Mouse (Mus musculus): Measurements from ENCODE around the gene Gng11. TPM values are rescaled to one million over a fixed set of nuclear protein-coding genes. Genes with fewer than 3 reads are reported as not detected.

Gene Gng11
- polyA plus RNA-seq, 1 experiment from 2014 or later: 27.0 TPM

DNA sequence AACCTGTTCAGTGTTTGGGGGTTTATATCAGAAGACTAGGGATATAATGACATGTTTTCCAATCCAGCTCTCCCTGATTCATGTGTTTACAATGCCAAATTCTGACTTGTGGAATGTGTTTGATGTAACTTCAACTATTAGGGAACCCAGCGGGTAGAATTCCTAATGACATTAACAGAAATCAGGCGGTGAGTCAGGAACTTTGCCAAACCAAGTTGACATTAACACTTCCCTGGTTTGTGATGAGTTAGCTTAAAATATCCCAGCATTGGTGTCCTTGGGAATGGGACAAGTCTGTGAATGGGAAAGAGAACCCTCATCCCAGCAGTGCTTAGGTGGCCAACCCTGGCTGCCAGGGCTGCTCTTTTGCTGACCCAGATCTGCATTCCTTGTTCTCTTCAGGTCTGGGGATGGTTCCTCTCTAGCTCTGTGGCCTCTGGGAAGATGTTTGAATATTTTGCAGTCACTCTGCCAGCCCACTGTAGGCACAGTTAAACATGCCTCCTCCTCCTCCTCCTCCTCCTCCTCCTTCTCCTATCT lies 4.9 kb downstream of the Gng11 start:
- Histone ChIP-seq H3K4me3 (no peak overlapping the region), H3K9ac (no peak overlapping the region), H3K9me3 (replicated peaks) (no peaks in the 10 kb centered on the region), H3K4me2 (no peak overlapping the region), H3K27ac (no peak overlapping the region), H3K4me1 (peaks cover 7% of the 10 kb centered on the region), H3K36me3 (ENCODE audit: poor library complexity, severe bottlenecking) (no peaks in the 10 kb centered on the region), H3K27me3 (no peaks in the 10 kb centered on the region)
- ATAC-seq: no peak
- 74% methylated on average over 2 of the region's 2 CpGs for WGBS

DNA sequence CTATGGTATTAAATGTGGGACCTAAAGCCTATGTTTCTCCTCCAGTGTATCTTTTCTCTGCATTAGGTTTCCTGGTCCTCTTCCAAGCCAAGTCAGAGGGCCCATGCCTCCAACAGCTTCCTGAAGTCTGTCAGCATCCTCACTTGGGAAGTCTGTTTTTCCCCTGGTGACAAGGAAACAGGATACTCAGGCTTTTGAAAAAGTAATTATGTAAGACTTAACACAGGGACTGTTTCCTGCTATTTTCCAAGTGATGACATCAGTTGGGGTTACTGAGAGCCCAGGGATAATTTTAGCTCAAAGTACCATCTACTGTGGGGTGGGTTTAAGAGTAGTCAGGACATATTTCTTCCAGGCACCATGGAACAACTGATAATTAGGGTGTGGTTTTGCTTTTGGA lies 5.8 kb downstream of the Gng11 start:
- H3K4me1 ChIP-seq: no peaks in the 10 kb centered on the region
- no peak overlapping the region for H3K4me3 ChIP-seq
- H3K27me3 ChIP-seq: no peaks in the 10 kb centered on the region
- H3K9me3 ChIP-seq (replicated peaks): no peaks in the 10 kb centered on the region
- H3K4me2 ChIP-seq: no peak overlapping the region
- H3K36me3 ChIP-seq (ENCODE audit: poor library complexity, severe bottlenecking): no peaks in the 10 kb centered on the region
- no peak overlapping the region for H3K27ac ChIP-seq
- H3K9ac ChIP-seq: no peak overlapping the region
- no peak for ATAC-seq

DNA sequence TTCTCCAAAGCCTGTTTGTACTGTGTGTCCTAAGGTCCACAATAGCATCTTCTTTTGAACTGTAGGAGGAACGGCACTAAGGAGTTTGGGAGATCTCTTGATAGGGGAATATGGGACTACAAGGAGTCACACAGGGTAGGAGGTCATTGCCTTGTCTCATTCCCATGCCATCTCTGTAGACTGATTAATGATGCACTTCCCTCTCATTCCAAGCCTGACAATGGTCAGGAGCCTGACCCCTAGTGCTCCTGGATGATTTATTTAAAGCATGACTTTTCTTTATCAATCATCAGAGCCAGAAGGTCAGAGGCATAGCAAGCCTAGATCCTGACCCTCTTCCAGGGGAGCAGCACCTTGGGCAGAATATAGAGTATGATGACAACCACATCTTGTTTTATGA lies 18.9 kb downstream of the Gng11 start:
- 90% methylated on average over 1 of the region's 1 CpGs for WGBS
- H3K36me3 ChIP-seq (ENCODE audit: poor library complexity, severe bottlenecking): no peaks in the 10 kb centered on the region
- H3K9me3 ChIP-seq (replicated peaks): no peaks in the 10 kb centered on the region
- no peak overlapping the region for H3K9ac ChIP-seq
- no peaks in the 10 kb centered on the region for H3K27me3 ChIP-seq
- H3K4me2 ChIP-seq: no peak overlapping the region
- no peak overlapping the region for H3K27ac ChIP-seq
- ATAC-seq: no peak
- H3K4me3 ChIP-seq: no peak overlapping the region
- H3K4me1 ChIP-seq: no peaks in the 10 kb centered on the region

DNA sequence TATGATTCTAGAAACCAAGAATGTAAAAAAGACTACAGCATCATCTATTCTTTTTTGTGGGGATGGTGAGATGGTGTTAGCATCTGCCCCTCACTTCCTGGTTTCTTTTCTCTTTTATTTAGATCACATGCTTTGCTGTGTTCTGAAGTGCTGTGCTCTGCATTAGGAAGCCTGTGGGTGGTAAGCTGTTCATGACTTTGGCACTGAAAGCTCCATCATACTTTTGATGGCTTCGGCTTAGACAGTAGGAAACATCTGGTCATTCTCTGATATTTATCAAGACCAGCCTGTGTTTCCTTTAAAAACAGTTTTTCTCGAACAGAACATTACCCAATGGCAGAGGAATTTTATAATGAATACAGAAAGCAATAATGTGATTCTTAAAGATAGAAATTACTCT lies 22.7 kb downstream of the Gng11 start:
- WGBS: 68% methylated on average over 2 of the region's 2 CpGs
- Histone ChIP-seq H3K9me3 (replicated peaks) (no peaks in the 10 kb centered on the region), H3K4me1 (no peaks in the 10 kb centered on the region), H3K4me2 (no peak overlapping the region), H3K9ac (no peak overlapping the region), H3K4me3 (no peak overlapping the region), H3K27me3 (no peaks in the 10 kb centered on the region), H3K27ac (no peak overlapping the region), H3K36me3 (ENCODE audit: poor library complexity, severe bottlenecking) (no peaks in the 10 kb centered on the region)
- no peak for ATAC-seq

DNA sequence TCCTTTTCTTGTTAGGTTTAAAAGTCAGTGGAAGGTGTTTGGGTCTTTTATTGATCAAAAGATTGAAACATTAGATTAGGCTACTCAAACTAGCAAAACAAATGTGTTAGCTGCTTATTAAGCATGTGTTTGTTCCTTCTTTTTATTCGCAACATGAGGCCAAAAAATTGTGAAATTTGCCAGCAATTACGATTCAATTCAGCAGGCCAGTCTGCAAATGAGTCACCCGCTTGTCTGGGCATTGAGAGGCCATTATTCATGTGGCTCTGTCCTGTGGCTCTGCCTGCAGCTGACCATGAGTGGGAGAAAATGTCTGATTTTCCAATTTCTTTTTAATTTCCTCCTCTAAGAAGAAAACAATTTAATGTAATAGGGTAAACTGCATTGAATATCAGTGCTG lies 27.3 kb downstream of the Gng11 start:
- Histone ChIP-seq H3K27ac (no peak overlapping the region), H3K4me3 (no peak overlapping the region), H3K9ac (no peak overlapping the region), H3K27me3 (no peaks in the 10 kb centered on the region), H3K4me2 (no peak overlapping the region), H3K9me3 (replicated peaks) (no peaks in the 10 kb centered on the region), H3K36me3 (ENCODE audit: poor library complexity, severe bottlenecking) (no peaks in the 10 kb centered on the region), H3K4me1 (no peaks in the 10 kb centered on the region)
- ATAC-seq: no peak
- 72% methylated on average over 3 of the region's 3 CpGs for WGBS

DNA sequence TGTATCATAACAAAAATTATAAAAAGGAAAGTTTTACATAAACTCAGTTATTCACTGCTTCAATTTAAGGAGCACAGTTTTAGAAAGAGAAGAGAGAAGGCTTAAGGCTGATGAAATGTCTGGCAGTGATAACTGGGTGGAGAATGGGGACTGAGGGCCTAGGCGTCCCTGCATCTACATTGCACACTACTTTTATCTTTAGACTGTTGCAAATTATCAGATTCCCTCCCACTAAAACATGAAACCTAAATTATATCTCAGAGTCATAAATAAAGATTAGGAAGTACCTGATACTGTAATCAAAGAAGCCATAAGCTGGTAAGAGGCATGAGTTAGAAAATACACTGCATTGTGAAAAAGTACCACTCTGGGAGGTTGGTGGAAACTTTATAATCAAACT lies 38.1 kb downstream of the Gng11 start:
- WGBS: 93% methylated on average over 1 of the region's 1 CpGs
- no peaks in the 10 kb centered on the region for H3K27me3 ChIP-seq

DNA sequence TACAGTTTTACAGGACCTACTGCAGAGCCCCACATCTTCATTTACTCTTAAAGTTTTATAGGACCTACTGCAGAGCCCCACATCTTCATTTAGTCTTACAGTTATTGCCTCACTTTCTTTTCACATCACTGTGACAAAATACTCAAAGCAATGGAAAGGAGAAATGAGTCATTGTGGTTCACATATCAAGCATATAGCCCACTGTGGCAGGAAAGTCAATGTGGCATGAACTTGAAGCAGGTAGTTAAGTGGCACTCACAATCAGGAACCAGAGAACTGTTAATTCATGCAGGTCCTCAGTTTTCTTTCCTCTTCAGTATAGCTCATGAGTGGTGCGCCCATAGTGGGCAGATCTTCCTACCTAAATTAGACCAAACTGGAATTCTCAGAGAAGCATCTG lies 43.5 kb downstream of the Gng11 start:
- Histone ChIP-seq H3K27ac (no peak overlapping the region), H3K9ac (no peak overlapping the region), H3K9me3 (replicated peaks) (no peaks in the 10 kb centered on the region), H3K36me3 (ENCODE audit: poor library complexity, severe bottlenecking) (no peaks in the 10 kb centered on the region), H3K4me3 (no peak overlapping the region), H3K4me2 (no peak overlapping the region), H3K4me1 (no peaks in the 10 kb centered on the region), H3K27me3 (no peaks in the 10 kb centered on the region)
- no peak for ATAC-seq
- 83% methylated on average over 1 of the region's 1 CpGs for WGBS

More for the DNA sequence above, 38.1 kb downstream of the Gng11 start:
- H3K9ac ChIP-seq: no peak overlapping the region
- no peak overlapping the region for H3K27ac ChIP-seq
- no peak for ATAC-seq
- H3K36me3 ChIP-seq (ENCODE audit: poor library complexity, severe bottlenecking): no peaks in the 10 kb centered on the region
- H3K9me3 ChIP-seq (replicated peaks): no peaks in the 10 kb centered on the region
- H3K4me2 ChIP-seq: no peak overlapping the region
- H3K4me3 ChIP-seq: no peak overlapping the region
- H3K4me1 ChIP-seq: no peaks in the 10 kb centered on the region

DNA sequence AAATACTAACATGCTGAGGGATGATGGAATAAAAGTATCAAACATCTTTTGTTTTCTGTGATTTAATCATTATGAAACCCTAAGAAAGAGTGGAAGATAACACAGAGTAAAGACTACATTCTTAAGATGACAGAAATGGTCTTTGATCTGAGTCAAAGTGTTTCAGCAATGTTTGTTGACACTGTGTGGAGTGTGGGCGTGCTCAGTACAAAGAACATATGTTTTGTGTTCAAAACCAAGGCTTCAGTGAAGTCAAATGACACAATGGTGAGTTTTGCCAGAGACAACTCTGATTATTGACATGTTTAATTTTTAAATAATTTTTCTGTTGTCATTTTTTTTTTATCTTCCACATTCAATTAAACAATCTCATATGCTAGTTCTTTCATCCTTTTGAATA lies 49.1 kb downstream of the Gng11 start:
- WGBS: 68% methylated on average over 1 of the region's 1 CpGs
- Histone ChIP-seq H3K9ac (no peak overlapping the region), H3K4me3 (no peak overlapping the region), H3K27ac (no peak overlapping the region), H3K27me3 (no peaks in the 10 kb centered on the region), H3K9me3 (replicated peaks) (no peaks in the 10 kb centered on the region), H3K36me3 (ENCODE audit: poor library complexity, severe bottlenecking) (no peaks in the 10 kb centered on the region), H3K4me2 (no peak overlapping the region), H3K4me1 (no peaks in the 10 kb centered on the region)
- ATAC-seq: no peak

DNA sequence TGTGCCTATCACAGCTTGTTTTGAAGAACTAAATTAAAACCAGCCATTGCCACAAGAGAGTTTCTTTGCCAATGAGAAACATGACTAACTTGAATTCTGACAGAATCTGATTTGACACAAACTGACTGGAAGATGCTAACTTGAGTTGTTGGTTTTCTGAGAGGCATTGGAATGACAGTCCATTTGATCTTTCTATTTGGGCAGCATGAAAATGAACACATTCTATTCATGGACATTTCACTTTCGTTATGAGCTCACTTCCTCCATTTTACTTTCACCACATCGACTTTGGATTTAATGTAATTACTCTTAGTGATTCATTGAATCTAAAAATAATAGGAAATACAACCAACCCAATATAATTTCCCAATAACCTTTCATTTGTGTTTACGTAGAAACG lies 50.7 kb downstream of the Gng11 start:
- Histone ChIP-seq H3K4me2 (no peak overlapping the region), H3K27ac (no peak overlapping the region), H3K4me3 (no peak overlapping the region), H3K9me3 (replicated peaks) (no peaks in the 10 kb centered on the region), H3K27me3 (no peaks in the 10 kb centered on the region), H3K36me3 (ENCODE audit: poor library complexity, severe bottlenecking) (no peaks in the 10 kb centered on the region), H3K4me1 (no peaks in the 10 kb centered on the region), H3K9ac (no peak overlapping the region)
- WGBS: 90% methylated on average over 4 of the region's 4 CpGs
- ATAC-seq: no peak

Other genes with a start within 250 kb of the Gng11 start
- gene Calcr, start 239.2 kb upstream of the Gng11 start, polyA plus RNA-seq (2015; fragmentation: Nextera tagmentation; extraction: Ambion mirVana): 1.8 and 2.0 TPM in 2 replicates
- gene Tfpi2, start 15.0 kb upstream of the Gng11 start, polyA plus RNA-seq (2015; fragmentation: Nextera tagmentation; extraction: Ambion mirVana): 0.25 and 0.57 TPM in 2 replicates
- gene Gngt1, start 10.1 kb upstream of the Gng11 start, polyA plus RNA-seq (2015; fragmentation: Nextera tagmentation; extraction: Ambion mirVana): not detected in 2 replicates
- gene Bet1, start 83.1 kb downstream of the Gng11 start, polyA plus RNA-seq (2015; fragmentation: Nextera tagmentation; extraction: Ambion mirVana): 45.9 and 47.2 TPM in 2 replicates